Mouse (Mus musculus): ENCODE measurements around the gene Tfpi2. TPM values are rescaled to one million over a fixed set of nuclear protein-coding genes. Genes with fewer than 3 reads are reported as not detected.

The Tfpi2 gene
- polyA plus RNA-seq (2014; fragmentation: Illumina TruSeq; extraction: RNeasy Lipid Tissue Mini Kit (QIAGEN cat#74804); ENCODE audit: low read depth, low replicate concordance), result 3.3 TPM

DNA sequence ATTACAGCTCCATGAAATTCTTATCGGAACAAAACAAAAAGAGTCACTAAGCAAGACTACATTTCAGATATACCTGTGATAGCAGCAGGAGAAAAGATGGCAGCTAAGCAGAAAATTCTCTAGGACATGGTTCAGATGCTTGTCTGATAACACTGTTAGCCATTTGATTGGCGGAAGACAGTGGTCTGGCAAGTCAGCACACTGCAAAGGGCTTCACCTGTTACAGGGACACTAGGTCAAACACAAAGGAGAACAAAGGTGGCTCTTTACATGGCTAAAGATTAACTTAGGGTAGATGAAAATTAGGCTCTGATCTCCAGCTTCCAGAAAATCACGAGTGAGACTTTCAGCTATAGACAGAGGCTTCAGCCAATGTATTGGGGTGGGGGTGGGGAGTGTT, at the start of gene Tfpi2:
Gene Tfpi2 (minus strand): TSS at position 170 of the 400 bp plus-strand sequence.

GRCm38 (mm10) chr6:4003890-4004306, 15.2 kb upstream of the Tfpi2 start, which contains the start of gene Gng11:
Gng11 (plus strand) TSS chr6:4003904.

DNA sequence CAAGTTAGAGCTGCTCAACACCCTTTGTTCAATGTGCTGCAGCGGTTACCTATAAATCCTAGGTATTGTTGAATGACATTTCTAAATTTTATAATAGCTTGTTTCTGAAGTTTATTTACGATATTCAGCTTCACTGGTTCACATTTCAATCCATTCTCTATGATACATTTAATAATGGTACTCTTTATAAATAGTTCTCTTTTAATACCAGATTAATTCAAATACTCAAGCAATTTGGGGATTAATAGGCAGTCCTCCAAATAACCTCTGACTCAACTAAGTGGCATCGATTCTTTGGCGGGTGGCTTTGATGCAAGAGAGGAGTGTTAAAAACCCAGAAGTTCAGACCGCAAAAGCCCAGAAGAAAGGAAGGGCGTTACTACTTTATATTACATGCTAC, 4.8 kb upstream of the Tfpi2 start, which contains the start of gene Gngt1:
Gene Gngt1 (plus strand): TSS at position 301 of the 400 bp plus-strand sequence.

Other genes with a start within 250 kb of the Tfpi2 start
- 0.14 TPM for gene Calcr, start 224.2 kb downstream of the Tfpi2 start, polyA plus RNA-seq (2014; fragmentation: Illumina TruSeq; extraction: RNeasy Lipid Tissue Mini Kit (QIAGEN cat#74804); ENCODE audit: low read depth, low replicate concordance)
- not detected for gene Gngt1, start 4.9 kb upstream of the Tfpi2 start, polyA plus RNA-seq (2014; fragmentation: Illumina TruSeq; extraction: RNeasy Lipid Tissue Mini Kit (QIAGEN cat#74804); ENCODE audit: low read depth, low replicate concordance)
- 30.2 TPM for gene Gng11, start 15.0 kb upstream of the Tfpi2 start, polyA plus RNA-seq (2014; fragmentation: Illumina TruSeq; extraction: RNeasy Lipid Tissue Mini Kit (QIAGEN cat#74804); ENCODE audit: low read depth, low replicate concordance)
- 56.7 TPM for gene Bet1, start 98.1 kb upstream of the Tfpi2 start, polyA plus RNA-seq (2014; fragmentation: Illumina TruSeq; extraction: RNeasy Lipid Tissue Mini Kit (QIAGEN cat#74804); ENCODE audit: low read depth, low replicate concordance)